Mouse (Mus musculus) bone marrow macrophage, adult 2 months (primary cell): ENCODE results near the gene Msi1.

Experiments used
- CTCF ChIP-seq: IDR thresholded peaks from 2 replicates; pipeline ENCODE4 v1.5.1; 2012; ENCODE audit warnings: low read depth, mild to moderate bottlenecking, low read length, moderate library complexity
- POLR2A ChIP-seq: IDR thresholded peaks from 2 replicates; pipeline ENCODE4 v1.6.1; 2012; ENCODE audit warnings: mild to moderate bottlenecking, low read depth, low read length, borderline replicate concordance

DNA sequence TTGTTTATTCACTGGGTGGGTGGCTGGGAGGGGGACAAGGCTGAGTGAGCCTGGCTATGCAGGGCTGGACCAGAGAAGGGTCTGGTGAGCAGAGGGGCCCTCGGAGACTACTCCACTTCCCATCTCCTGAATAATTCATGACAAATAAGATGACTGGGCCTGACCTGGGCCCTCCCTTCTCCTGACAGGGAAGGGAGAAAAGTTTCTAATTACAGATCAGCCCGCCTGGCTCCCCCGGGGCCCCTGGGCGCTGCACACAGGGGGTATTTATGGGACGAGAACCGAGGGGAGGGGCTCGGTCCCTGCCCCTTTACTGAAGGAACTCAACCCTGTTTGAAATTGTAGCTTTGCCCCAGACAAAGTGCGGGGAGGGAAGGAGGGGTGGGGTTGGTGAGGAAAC is 35.2 kb upstream of the Msi1 start:
- no peak for TF ChIP-seq CTCF
- no peak for TF ChIP-seq POLR2A
